Mouse (Mus musculus): ENCODE data around the gene Ddb2. TPM values are rescaled to one million over a fixed set of nuclear protein-coding genes. Genes with fewer than 3 reads are reported as not detected.

Gene Ddb2
- polyA plus RNA-seq (2015; fragmentation: Nextera tagmentation; extraction: Ambion mirVana), result 18.1 and 18.8 TPM in 2 replicates

DNA sequence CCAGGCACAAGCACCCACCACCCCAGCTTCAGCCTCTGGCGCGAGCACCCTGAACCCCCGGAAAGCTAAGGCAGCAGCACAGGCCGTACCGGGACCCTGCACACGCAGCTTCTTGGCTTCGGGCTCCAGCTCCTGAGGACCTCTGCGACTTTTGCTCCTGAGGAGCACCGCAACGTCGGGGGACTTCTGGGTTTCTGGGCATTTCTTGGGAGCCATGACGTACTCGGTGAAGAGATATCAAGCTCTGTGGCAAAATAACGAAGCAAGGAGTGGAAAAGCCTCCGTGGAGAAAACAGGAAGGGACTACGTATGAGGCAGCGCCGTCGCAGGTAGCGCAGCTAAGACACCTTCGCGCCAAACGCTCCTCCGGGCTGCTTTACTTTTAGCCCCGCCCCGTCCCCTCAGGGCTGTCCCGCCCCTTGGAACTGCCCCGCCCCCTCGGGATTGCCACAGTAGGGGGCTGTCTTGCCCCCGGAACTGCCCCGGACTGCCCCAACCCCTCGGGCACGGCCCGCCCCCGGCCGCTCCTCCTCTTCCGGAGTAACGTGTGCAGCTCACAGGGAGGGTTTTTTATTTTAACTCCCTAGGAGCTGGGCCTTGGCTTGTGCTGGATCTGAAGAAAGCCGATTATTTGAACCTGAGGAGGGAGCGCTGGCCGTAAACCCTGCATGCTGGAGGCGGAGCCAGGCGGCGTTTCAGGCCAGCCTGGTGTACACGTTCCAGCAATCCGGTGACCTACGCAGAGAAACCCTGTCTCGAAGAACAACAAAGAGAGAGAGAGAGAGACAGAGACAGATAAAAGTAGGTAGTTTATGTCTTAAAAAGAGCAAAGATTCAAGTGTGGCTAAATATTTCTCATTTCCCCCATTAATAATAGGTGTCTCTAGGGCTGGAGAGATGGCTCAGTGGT, at the start of gene Ddb2:
Gene Ddb2, minus strand, starts transcription at position 382 of the 910 bp plus-strand sequence.
- H3K27me3 ChIP-seq (replicated peaks), result no peaks in the 10 kb centered on the region
- peak within 1 kb of the TSS; percentile 88 for H3K4me2 ChIP-seq
- H3K9ac ChIP-seq, result peak within 1 kb of the TSS; percentile 73
- H3K9me3 ChIP-seq, result no peaks in the 10 kb centered on the region
- peak; percentile 99 for ATAC-seq (replicated peaks)
- under 1% methylated on average over 47 of the region's 48 CpGs for WGBS
- peaks cover 10% of the 10 kb centered on the region for H3K4me1 ChIP-seq
- no peaks in the 10 kb centered on the region for H3K36me3 ChIP-seq (replicated peaks)
- H3K4me3 ChIP-seq, result peak within 1 kb of the TSS; percentile 73
- peak within 1 kb of the TSS; percentile 92 for H3K27ac ChIP-seq

DNA sequence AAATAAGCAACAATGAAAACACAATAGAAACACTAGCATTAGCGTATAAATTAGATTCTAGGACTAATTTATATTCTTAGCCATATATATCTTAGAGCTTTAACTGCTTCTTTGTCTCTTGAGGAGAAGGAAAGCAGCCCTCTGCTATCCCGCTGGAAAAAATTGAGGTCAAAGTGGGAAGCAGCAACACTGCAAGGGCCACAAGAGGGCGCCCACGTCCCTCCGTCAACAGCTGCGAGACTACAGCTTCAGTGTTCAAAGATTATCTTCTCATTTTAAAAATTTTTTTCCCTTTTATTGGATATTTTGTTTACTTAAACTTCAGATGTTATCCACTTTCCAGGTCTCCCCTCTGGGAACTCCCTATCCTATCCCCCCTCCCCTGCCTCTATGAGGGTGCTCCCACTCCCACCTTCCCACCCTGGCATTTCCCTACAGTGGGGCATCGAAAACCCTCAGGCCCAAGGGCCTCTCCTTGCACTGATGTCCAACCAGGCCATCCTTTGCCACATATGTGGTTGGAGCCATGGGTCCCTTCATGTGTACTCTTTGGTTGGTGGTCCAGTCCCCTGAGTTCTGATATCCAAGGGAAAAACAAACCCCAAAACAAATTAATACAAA, 49.2 kb upstream of the Ddb2 start:
- H3K27me3 ChIP-seq (replicated peaks), result no peaks in the 10 kb centered on the region
- no peaks in the 10 kb centered on the region for H3K36me3 ChIP-seq (replicated peaks)
- peaks cover 2% of the 10 kb centered on the region; the same call in 1 of the 2 replicates for H3K4me1 ChIP-seq
- no peak overlapping the region for H3K27ac ChIP-seq
- no peaks in the 10 kb centered on the region for H3K9me3 ChIP-seq
- peak; percentile 57; the same call in 1 of the 2 replicates for ATAC-seq (replicated peaks)
- H3K4me2 ChIP-seq, result no peak overlapping the region
- H3K4me3 ChIP-seq, result no peak overlapping the region
- WGBS, result 15% methylated on average over 7 of the region's 7 CpGs
- no peak overlapping the region for H3K9ac ChIP-seq

DNA sequence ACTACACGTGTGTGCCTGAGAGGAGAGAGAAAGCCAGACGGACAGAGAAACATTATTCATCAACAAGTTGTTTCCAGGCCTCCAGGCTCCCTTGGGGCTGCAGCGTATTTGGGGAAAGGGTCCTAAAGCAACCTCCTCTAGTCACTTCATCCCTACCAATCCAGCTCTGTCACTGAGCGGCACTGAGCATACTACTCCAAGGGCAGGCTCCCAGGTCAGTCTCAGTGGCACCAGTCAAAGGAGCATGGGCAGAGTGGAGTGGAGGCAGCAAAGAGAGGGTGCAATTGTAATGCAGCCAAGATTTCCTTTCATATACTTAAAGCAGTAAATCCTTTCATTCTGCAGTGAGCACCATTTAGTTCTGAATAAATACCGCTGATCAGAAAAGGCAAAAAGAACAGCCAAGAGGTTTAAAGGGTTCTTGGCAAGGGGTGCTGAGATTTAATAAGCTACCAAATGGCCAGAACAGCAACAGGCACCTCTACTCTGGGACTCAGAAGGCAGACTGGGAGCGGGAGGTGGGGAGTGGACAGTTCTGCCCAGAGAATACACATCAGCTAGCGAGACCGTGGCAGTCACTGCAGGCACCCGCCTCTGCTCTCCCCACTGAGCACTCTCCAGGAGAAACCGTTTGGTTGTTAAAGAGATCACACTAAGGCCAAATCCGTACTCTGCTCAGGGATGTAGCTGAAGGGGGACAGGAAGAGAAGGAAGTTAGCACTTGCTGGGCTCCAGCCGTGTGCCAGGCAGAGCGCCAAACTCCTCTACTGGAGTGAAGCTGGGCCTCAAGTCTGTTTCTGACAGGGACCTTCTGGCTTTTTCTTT, 47.8 kb upstream of the Ddb2 start:
- Histone ChIP-seq H3K4me3 (no peak overlapping the region), H3K9me3 (no peaks in the 10 kb centered on the region), H3K4me2 (no peak overlapping the region), H3K27ac (peak overlapping the region; percentile 32; the same call in 1 of the 2 replicates), H3K36me3 (replicated peaks) (no peaks in the 10 kb centered on the region), H3K27me3 (replicated peaks) (no peaks in the 10 kb centered on the region), H3K4me1 (peaks cover 2% of the 10 kb centered on the region; the same call in 1 of the 2 replicates), H3K9ac (no peak overlapping the region)
- ATAC-seq (replicated peaks), result peak; percentile 21; the same call in 1 of the 2 replicates
- WGBS, result 55% methylated on average over 13 of the region's 13 CpGs

DNA sequence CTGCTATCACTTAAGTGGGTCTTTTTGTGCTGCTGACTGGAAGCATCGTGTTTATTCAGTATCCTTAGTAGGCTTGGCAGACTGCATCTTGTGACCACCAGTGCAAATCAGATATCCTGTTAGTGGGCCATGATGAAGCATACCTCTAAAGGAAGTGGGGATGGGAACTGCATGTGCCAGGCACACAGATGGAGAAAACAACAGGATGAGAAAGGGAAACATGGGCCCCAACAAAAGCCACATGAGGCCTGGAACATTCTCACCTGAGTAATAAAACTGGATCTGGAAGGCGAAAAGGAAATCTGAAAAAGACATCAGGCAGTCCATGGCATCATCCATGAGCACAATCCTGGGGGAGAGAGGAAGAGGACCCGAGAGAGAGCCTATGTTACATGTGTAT, 47.2 kb upstream of the Ddb2 start:
- no peak for ATAC-seq (replicated peaks)
- no peak overlapping the region for H3K9ac ChIP-seq
- H3K4me3 ChIP-seq, result no peak overlapping the region
- no peak overlapping the region for H3K4me2 ChIP-seq
- peaks cover 2% of the 10 kb centered on the region; the same call in 1 of the 2 replicates for H3K4me1 ChIP-seq
- H3K27me3 ChIP-seq (replicated peaks), result no peaks in the 10 kb centered on the region
- H3K9me3 ChIP-seq, result no peaks in the 10 kb centered on the region
- H3K36me3 ChIP-seq (replicated peaks), result no peaks in the 10 kb centered on the region
- H3K27ac ChIP-seq, result peak overlapping the region; percentile 32; the same call in 1 of the 2 replicates
- WGBS, result 80% methylated on average over 3 of the region's 3 CpGs

DNA sequence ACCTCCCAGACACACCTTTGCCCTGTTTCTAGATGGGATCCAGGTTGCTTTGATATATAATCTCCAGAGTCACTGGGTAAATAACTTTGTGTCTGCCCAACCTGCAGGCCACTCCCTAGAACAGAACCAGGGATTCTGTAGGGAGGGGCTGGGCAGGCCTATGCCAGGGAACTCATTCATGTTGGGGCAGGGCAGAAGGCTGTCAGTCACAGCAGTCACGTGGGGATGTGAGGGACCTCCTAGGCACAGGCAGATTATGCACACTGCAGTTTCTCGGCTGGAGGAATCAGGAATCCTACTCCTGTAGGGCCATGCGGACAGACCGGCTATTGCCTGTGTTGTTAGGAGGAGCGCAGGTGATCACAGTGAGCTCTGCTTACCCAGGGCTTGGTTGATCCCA, 44.6 kb upstream of the Ddb2 start:
- no peak for ATAC-seq (replicated peaks)
- H3K36me3 ChIP-seq (replicated peaks), result no peaks in the 10 kb centered on the region; the same call in 1 of the 2 replicates
- H3K4me2 ChIP-seq, result no peak overlapping the region
- no peaks in the 10 kb centered on the region for H3K27me3 ChIP-seq (replicated peaks)
- no peak overlapping the region for H3K27ac ChIP-seq
- no peak overlapping the region for H3K9ac ChIP-seq
- peaks cover under 1% of the 10 kb centered on the region; the same call in 1 of the 2 replicates for H3K4me1 ChIP-seq
- 48% methylated on average over 5 of the region's 5 CpGs for WGBS
- no peaks in the 10 kb centered on the region for H3K9me3 ChIP-seq
- H3K4me3 ChIP-seq, result no peak overlapping the region

DNA sequence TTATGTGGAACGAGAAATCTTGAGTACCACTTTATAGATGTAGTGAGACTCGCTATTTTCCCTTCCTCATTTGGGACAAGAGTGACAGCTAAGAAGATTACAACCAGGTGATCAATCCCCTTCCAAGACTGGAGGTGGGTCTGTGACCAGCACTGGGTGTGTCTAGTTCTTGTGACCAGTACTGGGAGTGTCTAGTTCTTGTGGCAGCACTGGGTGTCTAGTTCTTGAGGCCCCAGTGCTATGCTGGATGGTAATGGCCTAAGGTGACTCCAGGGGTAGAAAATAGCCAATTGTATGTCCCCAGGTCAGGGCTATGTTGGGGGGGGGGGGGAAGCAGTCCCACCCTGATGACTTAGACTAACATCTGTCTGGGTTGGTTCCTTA, 42.6 kb upstream of the Ddb2 start:
- ATAC-seq (replicated peaks), result no peak
- WGBS, result 85% methylated on average over 2 of the region's 2 CpGs

DNA sequence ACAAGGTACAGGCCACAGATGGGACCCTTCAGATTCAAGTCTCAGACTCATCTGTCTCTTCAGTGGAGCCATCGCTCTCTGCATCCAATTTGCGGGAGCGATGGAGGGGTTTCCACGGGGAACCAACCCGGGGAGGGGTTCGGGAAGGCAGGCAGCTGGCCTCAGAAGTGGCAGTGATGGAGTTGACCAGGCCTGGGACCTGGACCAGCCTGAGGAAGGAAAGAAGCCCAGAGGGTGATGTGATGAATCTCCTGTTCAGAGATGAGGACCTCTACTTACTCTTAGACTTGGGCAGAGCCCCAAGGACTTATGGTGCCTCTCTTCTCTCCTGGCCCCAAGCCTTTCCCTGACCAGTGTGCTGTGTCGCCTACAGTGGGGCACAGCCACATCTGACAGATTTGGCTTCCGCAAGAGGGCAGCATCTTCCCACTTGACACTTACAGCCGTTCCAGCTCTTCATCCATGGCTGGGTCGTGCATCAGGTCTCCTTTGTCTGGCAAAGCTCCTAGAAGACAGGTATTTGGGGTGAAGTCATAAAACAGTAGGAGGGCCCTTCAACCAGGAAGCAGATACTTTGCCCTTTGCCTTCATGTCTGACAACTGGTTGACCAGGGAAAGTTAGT, 42.1 kb upstream of the Ddb2 start:
- Histone ChIP-seq H3K4me2 (no peak overlapping the region), H3K36me3 (replicated peaks) (peaks cover 19% of the 10 kb centered on the region), H3K4me1 (no peaks in the 10 kb centered on the region), H3K27ac (no peak overlapping the region), H3K4me3 (no peak overlapping the region), H3K9ac (no peak overlapping the region), H3K27me3 (replicated peaks) (no peaks in the 10 kb centered on the region), H3K9me3 (no peaks in the 10 kb centered on the region)
- 41% methylated on average over 10 of the region's 10 CpGs for WGBS
- peak; percentile 69 for ATAC-seq (replicated peaks)

More for the DNA sequence above, 42.6 kb upstream of the Ddb2 start:
- H3K27me3 ChIP-seq (replicated peaks), result no peaks in the 10 kb centered on the region
- H3K9ac ChIP-seq, result no peak overlapping the region
- no peak overlapping the region for H3K4me2 ChIP-seq
- H3K27ac ChIP-seq, result no peak overlapping the region
- no peaks in the 10 kb centered on the region for H3K9me3 ChIP-seq
- no peaks in the 10 kb centered on the region for H3K4me1 ChIP-seq
- H3K4me3 ChIP-seq, result no peak overlapping the region
- peaks cover 14% of the 10 kb centered on the region for H3K36me3 ChIP-seq (replicated peaks)

DNA sequence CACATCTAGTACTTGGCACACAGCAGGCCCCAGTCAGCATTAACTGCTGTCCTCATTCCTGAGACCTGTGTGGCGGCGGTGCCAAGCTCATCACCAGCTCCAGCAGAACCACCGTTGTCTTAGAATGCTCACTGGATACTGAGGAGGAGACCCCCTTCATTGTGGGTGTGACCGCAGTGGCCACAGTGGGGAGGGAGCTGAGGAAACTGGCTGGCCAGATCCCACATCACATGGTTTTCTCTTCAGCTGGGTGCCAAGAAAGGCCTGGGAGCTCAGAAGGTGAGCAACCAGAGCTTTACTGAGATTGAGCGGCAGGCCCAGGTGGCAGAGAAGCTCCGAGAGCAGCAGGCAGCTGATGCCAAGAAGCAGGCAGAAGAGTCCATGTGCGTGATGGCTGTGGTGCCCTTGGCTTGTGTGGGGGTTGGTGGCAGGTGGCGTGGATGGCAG, 32.9 kb upstream of the Ddb2 start:
- Histone ChIP-seq H3K4me1 (peaks cover 11% of the 10 kb centered on the region), H3K27me3 (replicated peaks) (no peaks in the 10 kb centered on the region), H3K36me3 (replicated peaks) (peaks cover 70% of the 10 kb centered on the region), H3K4me3 (no peak overlapping the region), H3K9me3 (no peaks in the 10 kb centered on the region), H3K9ac (no peak overlapping the region), H3K27ac (no peak overlapping the region), H3K4me2 (no peak overlapping the region)
- WGBS, result 95% methylated on average over 8 of the region's 8 CpGs
- ATAC-seq (replicated peaks), result no peak

DNA sequence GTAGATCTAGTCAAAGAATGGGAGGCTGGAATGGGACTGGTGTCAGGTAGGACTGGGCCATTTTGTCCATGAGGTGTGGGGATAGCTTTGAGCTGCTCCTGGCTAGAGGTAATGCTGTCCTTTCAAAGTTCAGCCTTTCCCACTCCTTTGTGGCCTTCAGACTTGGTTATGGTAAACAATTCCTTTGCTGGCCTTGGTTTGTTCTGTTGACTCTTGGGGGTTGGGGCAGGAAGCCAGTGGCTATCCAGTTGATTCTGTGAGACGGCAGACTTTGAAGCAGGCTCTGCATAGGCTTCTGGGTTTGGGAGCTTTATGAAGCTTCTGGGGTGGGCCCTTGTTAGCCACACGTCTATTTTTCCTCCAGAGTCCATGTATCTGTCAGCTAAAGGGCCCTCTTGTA, 31.9 kb upstream of the Ddb2 start:
- H3K4me3 ChIP-seq, result no peak overlapping the region
- H3K36me3 ChIP-seq (replicated peaks), result peaks cover 60% of the 10 kb centered on the region
- peaks cover 20% of the 10 kb centered on the region for H3K4me1 ChIP-seq
- no peak overlapping the region for H3K27ac ChIP-seq
- H3K4me2 ChIP-seq, result no peak overlapping the region
- ATAC-seq (replicated peaks), result no peak
- no peak overlapping the region for H3K9ac ChIP-seq
- 83% methylated on average over 2 of the region's 2 CpGs for WGBS
- H3K9me3 ChIP-seq, result no peaks in the 10 kb centered on the region
- H3K27me3 ChIP-seq (replicated peaks), result no peaks in the 10 kb centered on the region

DNA sequence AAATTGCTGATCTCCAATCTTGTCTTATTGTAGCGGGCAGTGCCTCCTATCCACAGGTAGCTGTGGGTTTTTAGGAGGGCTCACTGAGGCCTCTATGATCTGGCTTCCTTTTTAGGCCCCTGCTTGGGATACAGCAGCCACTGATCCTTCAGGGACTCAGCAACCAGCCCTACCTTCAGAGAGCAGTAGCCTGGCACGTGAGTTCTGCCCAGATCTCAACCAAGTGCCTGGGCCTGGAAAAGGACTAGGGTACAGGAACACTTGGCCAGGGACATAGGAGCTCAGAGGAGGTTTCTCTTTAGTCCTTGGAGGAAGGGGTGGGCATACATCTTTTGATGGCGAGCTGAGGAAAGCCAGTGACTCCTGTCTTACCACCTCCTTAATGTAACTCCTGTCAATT, 31.3 kb upstream of the Ddb2 start:
- H3K9ac ChIP-seq, result no peak overlapping the region
- peaks cover 53% of the 10 kb centered on the region for H3K36me3 ChIP-seq (replicated peaks)
- no peak overlapping the region for H3K4me2 ChIP-seq
- H3K27me3 ChIP-seq (replicated peaks), result no peaks in the 10 kb centered on the region
- H3K27ac ChIP-seq, result no peak overlapping the region
- no peaks in the 10 kb centered on the region for H3K9me3 ChIP-seq
- ATAC-seq (replicated peaks), result no peak
- H3K4me1 ChIP-seq, result peaks cover 20% of the 10 kb centered on the region
- WGBS, result 94% methylated on average over 3 of the region's 3 CpGs
- no peak overlapping the region for H3K4me3 ChIP-seq

DNA sequence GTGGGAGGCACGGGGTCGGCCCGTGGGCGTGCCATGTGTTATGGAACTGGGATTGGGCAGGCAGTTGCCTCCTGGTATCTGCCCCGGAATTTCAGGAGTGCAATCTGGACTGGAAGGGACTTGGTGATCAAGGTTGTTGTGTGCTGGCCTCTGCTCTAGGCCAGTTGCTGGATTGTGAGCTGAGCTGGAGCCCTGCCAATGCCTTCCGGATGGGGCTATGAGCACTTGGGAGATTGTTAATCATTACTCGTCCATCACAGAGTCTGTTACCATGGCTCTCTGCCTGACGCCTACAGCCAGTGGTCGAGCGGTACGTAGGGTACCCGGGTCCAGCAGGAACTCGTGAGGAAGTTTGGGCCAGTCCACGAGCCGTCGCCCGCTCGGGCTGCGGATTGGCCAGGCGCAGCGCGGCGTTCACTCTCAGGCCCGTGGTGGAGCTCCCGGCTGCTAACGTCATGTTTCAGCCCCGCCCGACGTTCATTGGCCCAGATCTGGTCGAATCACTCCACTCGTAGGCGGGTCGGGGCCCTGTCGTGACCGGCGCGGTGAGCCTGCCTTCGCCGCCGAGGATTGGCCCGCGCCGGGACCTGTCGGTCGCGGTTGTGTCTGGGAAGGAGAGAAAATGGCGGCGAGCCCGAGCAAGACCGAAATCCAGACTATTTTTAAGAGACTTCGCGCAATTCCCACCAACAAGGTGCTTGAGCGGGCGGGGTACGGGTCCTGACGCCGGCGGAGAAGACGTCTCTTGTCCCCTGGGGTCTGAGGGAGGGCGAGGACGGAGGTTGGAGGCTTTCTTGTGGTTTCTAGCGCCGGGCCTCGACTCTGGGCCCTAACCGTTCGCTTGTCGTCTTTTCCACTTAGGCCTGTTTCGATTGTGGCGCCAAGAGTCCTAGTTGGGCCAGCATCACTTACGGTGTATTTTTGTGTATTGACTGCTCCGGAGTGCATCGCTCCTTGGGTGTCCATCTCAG, 28.2 kb upstream of the Ddb2 start, which contains the start of gene Arfgap2:
Gene Arfgap2, plus strand, starts transcription at position 264 of the 971 bp plus-strand sequence.
- Histone ChIP-seq H3K36me3 (replicated peaks) (peaks cover 29% of the 10 kb centered on the region), H3K4me2 (peak within 1 kb of the TSS; percentile 90), H3K9me3 (no peaks in the 10 kb centered on the region), H3K9ac (peak within 1 kb of the TSS; percentile 82), H3K4me3 (peak within 1 kb of the TSS; percentile 71), H3K4me1 (peaks cover 20% of the 10 kb centered on the region), H3K27ac (peak within 1 kb of the TSS; percentile 93), H3K27me3 (replicated peaks) (no peaks in the 10 kb centered on the region)
- WGBS, result 1% methylated on average over 72 of the region's 72 CpGs
- peak; percentile 99 for ATAC-seq (replicated peaks)
